Mouse (Mus musculus) liver, adult 2 months (tissue): ENCODE results near the gene Sumf1.

Experiments used
- CTCF ChIP-seq: fragments of 200-500 bp; IDR thresholded peaks from 2 replicates; pipeline ENCODE4 v1.5.1; 2011; ENCODE audit warnings: low read depth, low read length, control low read depth
- POLR2A ChIP-seq: fragments of 200-500 bp; IDR thresholded peaks from 2 replicates; pipeline ENCODE4 v1.6.1; 2011; ENCODE audit warnings: low read length, control low read depth; ENCODE audit not compliant: insufficient read depth; ENCODE audit errors: extremely low read depth

DNA sequence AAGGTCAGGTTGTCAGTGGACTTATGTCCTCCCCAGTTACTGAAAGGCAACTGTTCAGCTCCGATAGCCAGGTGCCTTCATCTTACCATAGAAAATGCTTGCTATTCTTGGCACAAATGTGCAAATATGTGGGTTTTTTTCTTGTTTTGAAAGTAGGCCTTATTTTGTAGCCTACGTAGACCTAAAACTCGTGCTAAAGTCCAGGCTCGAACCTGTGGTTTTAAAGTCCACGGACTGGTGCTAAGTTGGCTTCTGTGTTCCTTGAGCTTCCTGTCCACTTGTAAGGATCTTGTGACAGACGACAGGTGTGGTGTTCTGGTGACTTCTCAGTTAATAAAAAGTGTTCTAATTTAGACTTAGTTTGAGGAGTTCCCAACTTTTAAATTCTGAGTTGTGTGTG is 42.7 kb upstream of the Sumf1 start:
- TF ChIP-seq CTCF = no peak
- TF ChIP-seq POLR2A = no peak
